Mouse (Mus musculus): ENCODE results near the gene Rara.
A peak's percentile ranks its signal among the peaks of the same experiment; 100 is the strongest.

DNA sequence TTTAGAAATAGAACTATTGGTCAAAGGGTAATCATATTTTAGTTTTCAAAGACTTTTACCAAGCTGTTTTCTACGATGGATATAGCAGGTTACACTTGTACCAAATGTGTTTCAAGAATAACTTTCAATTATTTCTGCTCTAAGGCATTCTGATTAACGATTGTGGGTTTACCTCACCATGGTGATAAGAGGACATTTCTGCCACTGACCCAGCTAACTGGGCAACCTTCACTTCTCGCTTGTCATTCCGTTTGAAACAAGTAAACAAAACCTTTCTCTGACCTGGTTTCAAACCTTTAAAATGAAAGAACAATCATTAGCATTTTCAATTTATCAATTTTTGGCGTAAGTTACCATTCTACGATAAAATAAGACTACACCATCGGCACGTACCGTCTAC, 79.2 kb downstream of the Rara start:
- TF ChIP-seq POLR2A (IDR thresholded peaks at IDR 0.05; ENCODE audit: control insufficient read depth in 1 of 2, insufficient read depth in 1 of 2, low read depth in 1 of 2, low read length in 2 of 2, poor library complexity in 1 of 2), result 0 out of 4 replicates have a peak, but pooled peaks of 1 of the 2 experiments have one; percentile 16
- TF ChIP-seq CHD2 (IDR thresholded peaks at IDR 0.05; ENCODE audit: low read length), result no peak
- TF ChIP-seq CTCF (IDR thresholded peaks at IDR 0.05 in 2 of 3, conservative IDR thresholded peaks at IDR 0.05 in 1 of 3; ENCODE audit: control insufficient read depth in 1 of 3, insufficient read depth in 1 of 3, low read depth in 2 of 3, low read length in 3 of 3, poor library complexity in 1 of 3, severe bottlenecking in 1 of 3), result no peak
- TF ChIP-seq MAX (IDR thresholded peaks at IDR 0.05; ENCODE audit: low read length), result no peak
- TF ChIP-seq KAT2A (conservative IDR thresholded peaks at IDR 0.05; ENCODE audit: low read depth, low read length), result no peak
- no peak for TF ChIP-seq MEF2A (IDR thresholded peaks at IDR 0.05; ENCODE audit: extremely low read depth, insufficient replicate concordance, low read depth, low read length, poor library complexity, severe bottlenecking)
